Mouse (Mus musculus): ENCODE data around the gene Rpl10a. TPM values are rescaled to one million over a fixed set of nuclear protein-coding genes. Genes with fewer than 3 reads are reported as not detected.
"Not testable (repeated sequence)": the region's sequence is repeated elsewhere in the genome, so short reads cannot be mapped to it uniquely, and the experiment has no call there.

Gene Rpl10a
- polyA plus RNA-seq, 1 experiment from 2014 or later, result 513 TPM

DNA sequence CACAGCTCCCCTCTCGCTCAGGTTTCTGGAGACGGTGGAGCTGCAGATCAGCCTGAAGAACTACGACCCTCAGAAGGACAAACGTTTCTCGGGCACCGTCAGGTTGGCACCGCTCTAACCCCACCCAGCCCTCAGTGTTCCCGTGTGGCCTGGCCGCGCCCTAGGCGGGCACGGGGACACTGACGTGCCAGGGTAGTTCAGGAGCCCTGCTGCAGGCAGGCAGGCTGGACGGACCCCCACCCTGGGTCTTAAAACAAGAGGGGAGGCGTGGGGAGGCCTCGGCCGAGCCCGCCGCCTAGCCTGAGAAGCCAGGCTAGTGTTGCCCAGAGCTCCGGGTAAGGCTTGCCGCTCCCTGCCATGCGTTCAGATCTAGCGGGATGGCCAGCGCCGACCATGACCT lies 675 bp downstream of the Rpl10a start:
- Histone ChIP-seq H3K4me3 (ENCODE audit: control insufficient read depth in 1 of 2, insufficient read depth in 1 of 2, low read depth in 1 of 2, low read length in 2 of 2) (peak overlapping the region; percentile 85 to 88), H3K27me3 (ENCODE audit: control insufficient read depth, insufficient read depth, low read length) (no peaks in the 10 kb centered on the region), H3K4me2 (ENCODE audit: low read length) (peak overlapping the region; percentile 93), H3K36me3 (ENCODE audit: control insufficient read depth, insufficient read depth, low read length) (peaks cover 43% of the 10 kb centered on the region), H3K9me3 (ENCODE audit: control insufficient read depth, low read length) (no peaks in the 10 kb centered on the region), H3K4me1 (ENCODE audit: control insufficient read depth in 2 of 2, insufficient read depth in 2 of 2, low read length in 2 of 2) (peaks cover 31 to 41% of the 10 kb centered on the region in 2 experiments), H3K27ac (replicated peaks in 1 of 2; ENCODE audit: control insufficient read depth in 1 of 2, insufficient read depth in 1 of 2, low read depth in 2 of 2, low read length in 2 of 2) (peak overlapping the region; percentile 83 to 91), H3K9ac (ENCODE audit: low read length) (peak overlapping the region; percentile 98)
- under 1% methylated on average over 25 of the region's 25 CpGs for WGBS
- peak; percentile 13; the same call in 1 of the 2 replicates for ATAC-seq (ENCODE audit: insufficient number of reproducible peaks, insufficient read depth, low FRiP score, low read depth)

GRCm38 (mm10) chr17:28329503-28330231 lies 1.4 kb downstream of the Rpl10a start:
- Histone ChIP-seq H3K4me2 (ENCODE audit: low read length) (peak overlapping the region; percentile 93), H3K9ac (ENCODE audit: low read length) (peak overlapping the region; percentile 98), H3K36me3 (ENCODE audit: control insufficient read depth, insufficient read depth, low read length) (peaks cover 43% of the 10 kb centered on the region), H3K27me3 (ENCODE audit: control insufficient read depth, insufficient read depth, low read length) (no peaks in the 10 kb centered on the region), H3K27ac (replicated peaks in 1 of 2; ENCODE audit: control insufficient read depth in 1 of 2, insufficient read depth in 1 of 2, low read depth in 2 of 2, low read length in 2 of 2) (peak overlapping the region; percentile 83 to 91), H3K4me1 (ENCODE audit: control insufficient read depth in 2 of 2, insufficient read depth in 2 of 2, low read length in 2 of 2) (peaks cover 34 to 45% of the 10 kb centered on the region in 2 experiments), H3K4me3 (ENCODE audit: control insufficient read depth in 1 of 2, insufficient read depth in 1 of 2, low read depth in 1 of 2, low read length in 2 of 2) (peak overlapping the region; percentile 85 to 88), H3K9me3 (ENCODE audit: control insufficient read depth, low read length) (no peaks in the 10 kb centered on the region)
- 5% methylated on average over 4 of the region's 4 CpGs for WGBS
- no peak for ATAC-seq (ENCODE audit: insufficient number of reproducible peaks, insufficient read depth, low FRiP score, low read depth)

DNA sequence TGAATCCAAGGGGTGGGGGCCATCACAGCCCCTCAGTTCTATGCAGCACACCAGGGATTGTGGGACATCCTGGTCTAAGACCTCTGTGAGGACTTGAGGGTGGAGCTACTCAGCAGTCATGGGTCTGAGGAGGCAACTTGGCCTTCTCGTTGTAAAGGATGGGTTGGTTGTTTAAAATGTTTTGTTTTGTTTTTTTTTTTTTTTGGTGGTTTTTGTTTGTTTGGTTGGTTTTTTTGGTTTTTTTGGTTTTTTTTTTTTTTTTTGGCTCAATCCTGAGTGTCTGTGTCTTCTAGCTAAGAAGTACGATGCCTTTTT lies 1.9 kb downstream of the Rpl10a start:
- peak overlapping the region; percentile 93 for H3K4me2 ChIP-seq (ENCODE audit: low read length)
- H3K9ac ChIP-seq (ENCODE audit: low read length), result peak overlapping the region; percentile 98
- peak overlapping the region in 1 of 2 experiments; percentile 91; a peak in 1 of 4 replicates for H3K27ac ChIP-seq (replicated peaks in 1 of 2; ENCODE audit: control insufficient read depth in 1 of 2, insufficient read depth in 1 of 2, low read depth in 2 of 2, low read length in 2 of 2)
- no peaks in the 10 kb centered on the region for H3K9me3 ChIP-seq (ENCODE audit: control insufficient read depth, low read length)
- no peak for ATAC-seq (ENCODE audit: insufficient number of reproducible peaks, insufficient read depth, low FRiP score, low read depth)
- H3K4me1 ChIP-seq (ENCODE audit: control insufficient read depth in 2 of 2, insufficient read depth in 2 of 2, low read length in 2 of 2), result peaks cover 34 to 45% of the 10 kb centered on the region in 2 experiments
- no peaks in the 10 kb centered on the region for H3K27me3 ChIP-seq (ENCODE audit: control insufficient read depth, insufficient read depth, low read length)
- H3K36me3 ChIP-seq (ENCODE audit: control insufficient read depth, insufficient read depth, low read length), result peaks cover 48% of the 10 kb centered on the region
- WGBS, result 56% methylated on average over 2 of the region's 2 CpGs
- peak overlapping the region; percentile 85 to 88; a peak in 3 of 4 replicates for H3K4me3 ChIP-seq (ENCODE audit: control insufficient read depth in 1 of 2, insufficient read depth in 1 of 2, low read depth in 1 of 2, low read length in 2 of 2)

DNA sequence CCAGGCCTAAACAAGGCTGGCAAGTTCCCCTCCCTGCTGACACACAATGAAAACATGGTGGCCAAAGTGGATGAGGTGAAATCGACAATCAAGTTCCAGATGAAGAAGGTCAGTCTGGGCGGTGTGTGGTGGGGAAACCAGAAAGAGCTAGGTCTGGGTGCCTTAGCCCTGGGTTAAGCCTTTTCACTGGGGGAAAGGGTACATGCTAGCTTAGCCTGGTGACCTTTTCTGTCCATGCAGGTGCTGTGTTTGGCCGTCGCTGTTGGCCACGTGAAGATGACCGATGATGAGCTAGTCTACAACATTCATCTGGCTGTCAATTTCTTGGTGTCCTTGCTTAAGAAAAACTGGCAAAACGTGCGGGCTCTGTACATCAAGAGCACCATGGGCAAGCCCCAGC lies 2.3 kb downstream of the Rpl10a start:
- H3K9ac ChIP-seq (ENCODE audit: low read length); H3K27me3 ChIP-seq (ENCODE audit: control insufficient read depth, insufficient read depth, low read length); H3K9me3 ChIP-seq (ENCODE audit: control insufficient read depth, low read length); H3K27ac ChIP-seq (replicated peaks in 1 of 2; ENCODE audit: control insufficient read depth in 1 of 2, insufficient read depth in 1 of 2, low read depth in 2 of 2, low read length in 2 of 2); ATAC-seq (ENCODE audit: insufficient number of reproducible peaks, insufficient read depth, low FRiP score, low read depth); H3K4me3 ChIP-seq (ENCODE audit: control insufficient read depth in 1 of 2, insufficient read depth in 1 of 2, low read depth in 1 of 2, low read length in 2 of 2): not testable (repeated sequence)
- H3K4me2 ChIP-seq (ENCODE audit: low read length), result peak overlapping the region; percentile 93
- H3K4me1 ChIP-seq (ENCODE audit: control insufficient read depth in 2 of 2, insufficient read depth in 2 of 2, low read length in 2 of 2), result peaks cover 34 to 45% of the 10 kb centered on the region in 2 experiments
- peaks cover 52% of the 10 kb centered on the region for H3K36me3 ChIP-seq (ENCODE audit: control insufficient read depth, insufficient read depth, low read length)
- 64% methylated on average over 6 of the region's 8 CpGs for WGBS

- WGBS, result 49% methylated on average over 5 of the region's 7 CpGs
- no peak overlapping the region for H3K4me3 ChIP-seq (ENCODE audit: control insufficient read depth in 1 of 2, insufficient read depth in 1 of 2, low read depth in 1 of 2, low read length in 2 of 2)
- no peak for ATAC-seq (ENCODE audit: insufficient number of reproducible peaks, insufficient read depth, low FRiP score, low read depth)
- H3K27me3 ChIP-seq (ENCODE audit: control insufficient read depth, insufficient read depth, low read length), result no peaks in the 10 kb centered on the region
- peaks cover 34 to 45% of the 10 kb centered on the region in 2 experiments for H3K4me1 ChIP-seq (ENCODE audit: control insufficient read depth in 2 of 2, insufficient read depth in 2 of 2, low read length in 2 of 2)
- no peak overlapping the region for H3K4me2 ChIP-seq (ENCODE audit: low read length)
- no peaks in the 10 kb centered on the region for H3K9me3 ChIP-seq (ENCODE audit: control insufficient read depth, low read length)
- peaks cover 59% of the 10 kb centered on the region for H3K36me3 ChIP-seq (ENCODE audit: control insufficient read depth, insufficient read depth, low read length)
- H3K27ac ChIP-seq (replicated peaks in 1 of 2; ENCODE audit: control insufficient read depth in 1 of 2, insufficient read depth in 1 of 2, low read depth in 2 of 2, low read length in 2 of 2), result 0 out of 4 replicates have a peak overlapping the region, but pooled peaks of 1 of the 2 experiments have one; percentile 3
- no peak overlapping the region; the same call in 1 of the 2 replicates for H3K9ac ChIP-seq (ENCODE audit: low read length)
Measured at GRCm38 (mm10) chr17:28331241-28332112, 3.2 kb downstream of the Rpl10a start.

GRCm38 (mm10) chr17:28332113-28332914 lies 4.0 kb downstream of the Rpl10a start:
- Histone ChIP-seq H3K9ac (ENCODE audit: low read length) (no peak overlapping the region; the same call in 1 of the 2 replicates), H3K4me2 (ENCODE audit: low read length) (no peak overlapping the region), H3K36me3 (ENCODE audit: control insufficient read depth, insufficient read depth, low read length) (peaks cover 61% of the 10 kb centered on the region), H3K4me1 (ENCODE audit: control insufficient read depth in 2 of 2, insufficient read depth in 2 of 2, low read length in 2 of 2) (peaks cover 33 to 45% of the 10 kb centered on the region in 2 experiments), H3K27me3 (ENCODE audit: control insufficient read depth, insufficient read depth, low read length) (no peaks in the 10 kb centered on the region), H3K27ac (replicated peaks in 1 of 2; ENCODE audit: control insufficient read depth in 1 of 2, insufficient read depth in 1 of 2, low read depth in 2 of 2, low read length in 2 of 2) (0 out of 4 replicates have a peak overlapping the region, but pooled peaks of 1 of the 2 experiments have one; percentile 11), H3K4me3 (ENCODE audit: control insufficient read depth in 1 of 2, insufficient read depth in 1 of 2, low read depth in 1 of 2, low read length in 2 of 2) (no peak overlapping the region), H3K9me3 (ENCODE audit: control insufficient read depth, low read length) (no peaks in the 10 kb centered on the region)
- WGBS, result 52% methylated on average over 12 of the region's 13 CpGs
- ATAC-seq (ENCODE audit: insufficient number of reproducible peaks, insufficient read depth, low FRiP score, low read depth), result no peak
